Mouse (Mus musculus) intestine, postnatal 0 days (tissue): ENCODE data around the gene Arl5c. TPM values are rescaled to one million over a fixed set of nuclear protein-coding genes. Genes with fewer than 3 reads are reported as not detected.

Experiments
- ATAC-seq: fragments of 200-750 bp; cut with Nextera tagmentation; 2 replicates; pipeline ENCODE4 v1.8.0; 2017; ENCODE audit warnings: mild to moderate bottlenecking, moderate TSS enrichment, moderate library complexity
- H3K27ac ChIP-seq: fragments of 300-500 bp; sonication (generic); 2 replicates; pipeline ENCODE4 v1.5.1; 2014; ENCODE audit warnings: mild to moderate bottlenecking, low read depth, low read length, moderate library complexity
- H3K27me3 ChIP-seq: fragments of 300-500 bp; sonication (generic); replicated peaks from 2 replicates; pipeline ENCODE4 v1.6.1; 2014; ENCODE audit warnings: low read length, mixed read lengths; ENCODE audit not compliant: control insufficient read depth, insufficient read depth
- H3K36me3 ChIP-seq: fragments of 300-500 bp; sonication (generic); 2 replicates; pipeline ENCODE4 v1.6.1; 2014; ENCODE audit warnings: mild to moderate bottlenecking, moderate library complexity; ENCODE audit not compliant: control insufficient read depth, insufficient read depth
- H3K4me1 ChIP-seq: fragments of 300-500 bp; sonication (generic); replicated peaks from 2 replicates; pipeline ENCODE4 v1.6.1; 2014; ENCODE audit warnings: antibody characterized with exemption, low read length, mixed read lengths; ENCODE audit not compliant: control insufficient read depth, insufficient read depth
- H3K4me2 ChIP-seq: fragments of 300-500 bp; sonication (generic); replicated peaks from 2 replicates; pipeline ENCODE4 v1.6.1; 2014; ENCODE audit warnings: low read depth, mild to moderate bottlenecking, moderate library complexity
- H3K4me3 ChIP-seq: fragments of 300-500 bp; sonication (generic); 2 replicates; pipeline ENCODE4 v1.5.1; 2014; ENCODE audit warnings: low read depth, low read length
- H3K9ac ChIP-seq: fragments of 300-500 bp; sonication (generic); 2 replicates; pipeline ENCODE4 v1.6.1; 2014; ENCODE audit warnings: mild to moderate bottlenecking, low read depth, low read length
- H3K9me3 ChIP-seq: fragments of 300-500 bp; sonication (generic); 2 replicates; pipeline ENCODE4 v1.6.1; 2016; ENCODE audit warnings: mixed run types; ENCODE audit not compliant: control insufficient read depth
- CTCF ChIP-seq: sonication (generic); IDR thresholded peaks from 2 replicates; pipeline ENCODE4 v1.5.1; 2016; ENCODE audit warnings: low read depth, mild to moderate bottlenecking, control low read depth, antibody characterized with exemption, moderate library complexity
- WGBS: fragments of 180-500 bp; shearing (Covaris S2); extraction: QIAGEN DNeasy Blood & Tissue Kit; methylation state at CpG from one replicate; pipeline ENCODE4 v1.1.7; 2014; 5-methylcytosine and 5-hydroxymethylcytosine counted together
- polyA plus RNA-seq: library from polyadenylated mRNA; unstranded; fragments of >200 nt; fragmentation: Nextera tagmentation; extraction: Ambion mirVana; gene quantifications from 2 replicates; pipeline ENCODE4 v1.2.1, GENCODE M21; 2015

The Arl5c gene
- polyA plus RNA-seq, 1 experiment from 2014 or later, result 4.2 TPM

GRCm38 (mm10) chr11:97974746-97975145 lies 21.2 kb downstream of the Arl5c start:
- ATAC-seq, result no peak
- Histone ChIP-seq H3K9me3 (no peaks in the 10 kb centered on the region), H3K27me3 (no peaks in the 10 kb centered on the region), H3K36me3 (no peaks in the 10 kb centered on the region), H3K4me3 (no peak overlapping the region), H3K9ac (no peak overlapping the region), H3K4me2 (no peak overlapping the region), H3K27ac (no peak overlapping the region), H3K4me1 (no peaks in the 10 kb centered on the region)
- 83% methylated on average over 5 of the region's 5 CpGs for WGBS
- no peak for TF ChIP-seq CTCF

- no peaks in the 10 kb centered on the region for H3K9me3 ChIP-seq
- WGBS, result 90% methylated on average over 5 of the region's 5 CpGs
- H3K4me1 ChIP-seq, result no peaks in the 10 kb centered on the region
- H3K4me2 ChIP-seq, result no peak overlapping the region
- no peak for TF ChIP-seq CTCF
- H3K9ac ChIP-seq, result no peak overlapping the region
- H3K4me3 ChIP-seq, result no peak overlapping the region
- H3K36me3 ChIP-seq, result no peaks in the 10 kb centered on the region
- H3K27me3 ChIP-seq, result no peaks in the 10 kb centered on the region
- no peak overlapping the region for H3K27ac ChIP-seq
- ATAC-seq, result no peak
Observed at GRCm38 (mm10) chr11:97974141-97974540, 21.8 kb downstream of the Arl5c start.

- H3K9ac ChIP-seq, result no peak overlapping the region
- no peaks in the 10 kb centered on the region for H3K9me3 ChIP-seq
- no peaks in the 10 kb centered on the region for H3K27me3 ChIP-seq
- no peaks in the 10 kb centered on the region for H3K36me3 ChIP-seq
- no peak overlapping the region for H3K4me3 ChIP-seq
- no peak for ATAC-seq
- no peak overlapping the region for H3K4me2 ChIP-seq
- 67% methylated on average over 2 of the region's 2 CpGs for WGBS
- peak; percentile 41; the same call in 1 of the 2 replicates for TF ChIP-seq CTCF
- H3K27ac ChIP-seq, result no peak overlapping the region
- no peaks in the 10 kb centered on the region for H3K4me1 ChIP-seq
Observed at GRCm38 (mm10) chr11:97972434-97972833, 23.5 kb downstream of the Arl5c start.

GRCm38 (mm10) chr11:97971232-97971631 lies 24.7 kb downstream of the Arl5c start:
- H3K27me3 ChIP-seq, result no peaks in the 10 kb centered on the region
- H3K4me2 ChIP-seq, result no peak overlapping the region
- WGBS, result 18% methylated on average over 7 of the region's 7 CpGs
- no peak for ATAC-seq
- H3K36me3 ChIP-seq, result no peaks in the 10 kb centered on the region
- H3K9me3 ChIP-seq, result no peaks in the 10 kb centered on the region
- H3K4me3 ChIP-seq, result no peak overlapping the region
- H3K27ac ChIP-seq, result no peak overlapping the region
- no peak overlapping the region for H3K9ac ChIP-seq
- H3K4me1 ChIP-seq, result no peaks in the 10 kb centered on the region
- TF ChIP-seq CTCF, result no peak

GRCm38 (mm10) chr11:97970771-97971170 lies 25.2 kb downstream of the Arl5c start:
- no peak overlapping the region for H3K9ac ChIP-seq
- no peaks in the 10 kb centered on the region for H3K36me3 ChIP-seq
- 84% methylated on average over 7 of the region's 7 CpGs for WGBS
- no peak overlapping the region for H3K4me3 ChIP-seq
- no peak overlapping the region for H3K27ac ChIP-seq
- H3K27me3 ChIP-seq, result no peaks in the 10 kb centered on the region
- ATAC-seq, result no peak
- no peak for TF ChIP-seq CTCF
- no peaks in the 10 kb centered on the region for H3K9me3 ChIP-seq
- no peak overlapping the region for H3K4me2 ChIP-seq
- no peaks in the 10 kb centered on the region for H3K4me1 ChIP-seq

GRCm38 (mm10) chr11:97968385-97968784 lies 27.6 kb downstream of the Arl5c start:
- ATAC-seq, result no peak
- Histone ChIP-seq H3K4me3 (no peak overlapping the region), H3K9me3 (no peaks in the 10 kb centered on the region), H3K27me3 (no peaks in the 10 kb centered on the region), H3K36me3 (no peaks in the 10 kb centered on the region), H3K4me2 (no peak overlapping the region), H3K4me1 (no peaks in the 10 kb centered on the region), H3K27ac (no peak overlapping the region), H3K9ac (no peak overlapping the region)
- WGBS, result 70% methylated on average over 5 of the region's 5 CpGs
- no peak for TF ChIP-seq CTCF

GRCm38 (mm10) chr11:97967114-97967513 lies 28.9 kb downstream of the Arl5c start:
- H3K9ac ChIP-seq, result no peak overlapping the region
- no peak for TF ChIP-seq CTCF
- no peak for ATAC-seq
- no peak overlapping the region for H3K4me2 ChIP-seq
- H3K4me1 ChIP-seq, result no peaks in the 10 kb centered on the region
- no peak overlapping the region for H3K27ac ChIP-seq
- H3K4me3 ChIP-seq, result no peak overlapping the region
- H3K36me3 ChIP-seq, result no peaks in the 10 kb centered on the region
- 29% methylated on average over 2 of the region's 2 CpGs for WGBS
- H3K27me3 ChIP-seq, result no peaks in the 10 kb centered on the region
- H3K9me3 ChIP-seq, result no peaks in the 10 kb centered on the region
